Mouse (Mus musculus) kidney, postnatal 25 days (tissue): ENCODE measurements around the gene Nusap1.
"Not testable (repeated sequence)": the region's sequence is repeated elsewhere in the genome, so short reads cannot be mapped to it uniquely, and the experiment has no call there.

ENCODE experiments used
- DNase-seq, 2 experiments: peaks; one replicate each; pipeline ENCODE4 v3.0.0; 2021; ENCODE audit warnings: mixed read lengths in 2 of 2

Nusap1 gene

DNA sequence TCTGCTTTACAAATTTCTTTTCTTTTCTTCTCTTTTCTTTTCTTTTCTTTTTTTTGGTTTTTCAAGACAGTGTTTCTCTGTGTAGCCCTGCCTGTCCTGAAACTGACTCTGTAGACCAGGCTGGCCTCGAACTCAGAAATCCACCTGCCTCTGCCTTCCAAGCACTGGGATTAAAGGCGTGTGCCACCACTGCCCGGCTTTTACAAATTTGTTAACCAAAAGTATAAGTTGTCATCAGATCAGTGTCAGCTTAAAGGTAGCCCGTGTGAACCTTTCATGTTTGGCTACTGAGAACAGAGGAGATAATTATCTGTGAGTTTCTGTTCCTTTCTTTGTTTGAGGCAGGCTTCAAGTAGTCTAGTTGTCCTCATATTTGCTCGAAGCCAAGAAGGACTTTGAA, 26.2 kb downstream of the Nusap1 start:
- no peak for DNase-seq

DNA sequence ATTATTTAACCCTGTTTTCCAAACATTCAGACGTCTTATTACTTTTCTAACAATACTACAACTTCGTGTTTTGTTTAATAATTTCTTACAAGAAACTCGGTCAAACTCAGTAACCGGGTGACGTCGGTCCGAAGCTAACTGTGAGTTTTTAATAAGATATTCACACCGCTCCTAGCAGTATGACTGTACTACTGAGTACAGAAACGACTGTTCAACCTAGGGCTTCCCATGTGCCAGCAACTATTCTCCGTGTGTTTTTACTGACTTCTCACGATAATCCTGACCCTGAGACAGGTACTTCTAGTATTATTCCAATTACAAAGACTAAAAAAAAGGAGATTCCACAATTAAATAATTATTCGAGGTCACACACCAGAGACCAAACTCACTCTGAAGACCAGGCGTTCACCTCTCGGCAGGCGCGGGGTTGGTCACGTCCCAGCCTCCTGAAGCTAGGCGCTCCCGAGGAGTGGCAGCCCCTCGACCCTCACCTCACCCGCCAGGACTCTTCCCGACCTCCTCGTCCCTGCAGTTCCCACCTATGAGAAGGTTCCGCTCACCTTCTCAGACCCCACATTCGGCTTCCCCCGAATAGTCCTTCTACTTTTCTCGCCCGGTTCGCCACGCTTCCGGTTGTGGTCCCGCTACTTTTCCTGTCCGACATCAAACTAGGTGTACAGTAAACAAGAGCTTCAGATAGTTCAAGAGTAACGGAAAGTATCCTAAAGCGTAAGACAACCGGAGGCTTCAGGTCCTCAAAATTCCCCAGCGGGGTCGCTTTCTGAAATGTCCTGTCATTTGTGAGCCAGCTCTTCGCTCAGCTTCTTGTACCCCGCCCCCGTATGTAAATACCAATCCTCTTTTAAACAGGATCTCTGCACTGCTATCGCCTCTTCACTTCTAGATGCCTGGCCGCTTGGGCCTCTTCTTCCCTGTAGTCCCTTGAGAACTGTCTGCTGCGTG, 44.4 kb downstream of the Nusap1 start, which contains the start of gene Ndufaf1:
Ndufaf1 (minus strand) TSS at position 608 of the 963 bp plus-strand sequence.
- DNase-seq: peak; percentile 82 to 87

DNA sequence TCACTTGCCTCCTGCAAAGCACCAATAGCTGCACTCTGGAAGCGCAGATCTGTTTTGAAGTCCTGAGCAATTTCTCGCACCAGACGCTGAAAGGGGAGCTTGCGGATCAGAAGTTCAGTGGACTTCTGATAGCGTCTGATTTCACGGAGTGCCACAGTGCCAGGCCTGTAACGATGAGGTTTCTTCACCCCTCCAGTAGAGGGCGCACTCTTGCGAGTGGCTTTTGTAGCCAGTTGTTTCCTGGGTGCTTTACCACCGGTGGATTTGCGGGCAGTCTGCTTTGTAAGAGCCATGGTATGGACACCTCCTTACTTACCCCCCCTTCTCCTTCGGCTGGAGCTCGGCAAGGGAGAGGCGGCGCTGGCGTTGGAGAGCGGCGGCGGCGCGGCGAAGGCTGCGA, 47.6 kb downstream of the Nusap1 start:
- not testable (repeated sequence) for DNase-seq

DNA sequence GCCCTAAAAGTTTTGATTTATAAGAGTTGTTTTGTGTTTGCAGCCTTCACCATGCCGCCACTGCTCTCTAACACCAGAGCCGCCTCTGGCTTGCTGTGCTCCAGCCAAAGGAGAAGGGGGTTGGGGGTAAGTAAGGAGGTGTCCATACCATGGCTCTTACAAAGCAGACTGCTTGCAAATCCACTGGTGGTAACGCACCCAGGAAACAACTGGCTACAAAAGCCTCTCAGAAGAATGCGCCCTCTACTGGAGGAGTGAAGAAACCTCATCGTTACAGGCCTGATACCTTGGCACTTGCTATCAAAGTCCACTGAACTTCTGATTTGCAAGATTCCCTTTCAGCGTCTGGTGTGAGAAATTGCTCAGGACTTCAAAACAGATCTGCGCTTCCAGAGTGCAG, 50.9 kb downstream of the Nusap1 start:
- DNase-seq: peak; percentile 17 to 32

DNA sequence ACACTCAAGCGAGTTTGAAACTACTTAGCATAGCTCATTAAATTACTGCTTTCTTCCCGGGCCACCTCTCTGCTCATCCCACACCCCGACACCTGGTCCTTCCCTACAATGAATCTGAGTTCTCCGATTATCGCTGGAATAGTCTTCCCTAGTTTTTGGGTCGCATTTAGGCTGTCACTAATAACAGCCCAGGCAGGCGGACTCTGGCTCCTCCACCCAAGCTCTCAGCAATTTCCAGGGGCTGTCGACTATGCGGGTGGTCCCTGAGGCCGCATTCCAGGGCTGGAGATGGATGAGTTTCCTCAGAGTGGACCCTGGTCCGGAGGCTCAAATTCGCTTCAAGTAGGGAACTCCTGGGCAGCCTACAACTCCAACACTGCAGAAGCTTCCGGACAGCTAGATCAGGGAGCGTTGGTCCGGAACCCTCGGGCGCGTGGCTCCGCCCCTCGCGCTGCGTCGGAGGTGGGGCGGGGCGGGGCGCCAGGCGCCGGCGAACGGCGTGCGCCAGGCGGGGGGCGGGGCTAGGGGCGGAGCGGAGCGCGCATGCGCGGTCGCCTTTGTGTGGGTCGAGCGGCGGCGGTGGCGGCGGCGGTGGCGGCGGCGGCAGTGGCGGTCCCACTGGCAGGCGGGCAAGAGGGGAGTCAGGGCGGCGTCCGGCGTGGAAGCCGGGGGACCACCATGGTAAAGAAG, 56.6 kb downstream of the Nusap1 start, which contains the start of gene Rtf1:
Rtf1 (plus strand) TSS at position 544 of the 690 bp plus-strand sequence.
- peak; percentile 96 to 97 for DNase-seq

DNA sequence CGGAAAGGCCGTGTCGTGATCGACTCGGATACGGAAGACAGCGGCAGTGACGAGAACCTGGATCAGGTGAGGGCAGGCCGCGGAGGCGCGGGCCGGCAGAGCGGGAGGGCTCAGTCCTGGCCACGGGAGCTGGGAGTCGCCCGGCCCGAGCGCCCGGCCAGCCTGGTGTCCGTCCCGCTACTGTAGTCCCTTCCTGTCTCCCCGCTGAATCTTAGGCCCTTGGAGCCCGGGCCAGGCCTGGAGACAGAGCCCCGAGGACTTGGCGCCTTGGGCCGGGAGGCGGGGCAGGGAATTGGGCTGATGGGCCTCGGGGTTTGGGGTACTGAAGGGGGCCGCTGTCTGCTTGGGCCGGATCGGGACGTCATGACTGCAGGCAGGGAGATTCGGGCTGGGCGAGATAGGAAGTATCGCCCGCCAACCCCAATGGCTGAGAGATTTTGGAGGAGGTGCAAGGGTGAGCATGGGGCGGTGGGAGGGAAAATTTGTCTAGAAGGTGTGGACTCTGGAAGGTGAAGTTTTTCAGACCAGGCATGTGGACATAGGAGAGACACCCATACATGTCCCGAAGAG, 57.2 kb downstream of the Nusap1 start:
- DNase-seq: peak in 1 of 2 experiments; percentile 32

DNA sequence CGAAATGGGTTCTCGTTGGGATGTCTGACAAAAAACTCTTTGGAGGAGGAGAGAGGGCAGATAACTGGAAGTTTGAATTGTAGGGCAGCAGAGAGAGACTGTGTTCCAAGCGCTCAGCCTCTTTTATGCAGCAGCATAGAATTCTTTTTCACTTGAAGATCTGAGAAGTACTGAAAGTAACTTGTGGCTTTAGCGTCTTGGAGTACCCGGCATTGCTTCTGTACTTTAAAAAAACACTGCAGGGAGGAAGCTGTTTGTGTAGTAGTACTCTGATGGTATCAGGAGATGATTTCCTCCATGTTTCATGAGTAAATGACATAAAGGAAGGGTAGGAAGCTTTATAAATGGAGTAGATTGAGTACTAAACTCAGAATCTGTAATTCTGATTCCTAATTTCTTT, 57.7 kb downstream of the Nusap1 start:
- no peak for DNase-seq

DNA sequence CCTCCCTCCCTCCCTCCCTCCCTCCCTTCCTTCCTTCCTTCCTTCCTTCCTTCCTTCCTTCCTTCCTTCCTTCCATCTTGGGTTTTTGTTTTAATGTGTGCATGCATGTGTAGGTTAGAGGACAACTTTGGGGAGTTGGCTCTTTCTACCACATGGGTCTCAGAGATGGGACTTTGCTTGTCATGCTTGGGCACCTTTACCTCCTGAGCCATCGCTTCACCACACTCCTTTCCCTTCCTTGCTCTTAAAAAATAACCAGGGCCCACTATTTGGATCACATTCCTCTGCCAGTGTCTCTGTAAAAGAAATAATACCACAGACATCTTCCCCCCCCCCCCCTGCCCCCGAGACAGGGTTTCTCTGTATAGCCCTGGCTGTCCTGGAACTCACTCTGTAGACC, 65.6 kb downstream of the Nusap1 start:
- peak; percentile 15 to 60 for DNase-seq

DNA sequence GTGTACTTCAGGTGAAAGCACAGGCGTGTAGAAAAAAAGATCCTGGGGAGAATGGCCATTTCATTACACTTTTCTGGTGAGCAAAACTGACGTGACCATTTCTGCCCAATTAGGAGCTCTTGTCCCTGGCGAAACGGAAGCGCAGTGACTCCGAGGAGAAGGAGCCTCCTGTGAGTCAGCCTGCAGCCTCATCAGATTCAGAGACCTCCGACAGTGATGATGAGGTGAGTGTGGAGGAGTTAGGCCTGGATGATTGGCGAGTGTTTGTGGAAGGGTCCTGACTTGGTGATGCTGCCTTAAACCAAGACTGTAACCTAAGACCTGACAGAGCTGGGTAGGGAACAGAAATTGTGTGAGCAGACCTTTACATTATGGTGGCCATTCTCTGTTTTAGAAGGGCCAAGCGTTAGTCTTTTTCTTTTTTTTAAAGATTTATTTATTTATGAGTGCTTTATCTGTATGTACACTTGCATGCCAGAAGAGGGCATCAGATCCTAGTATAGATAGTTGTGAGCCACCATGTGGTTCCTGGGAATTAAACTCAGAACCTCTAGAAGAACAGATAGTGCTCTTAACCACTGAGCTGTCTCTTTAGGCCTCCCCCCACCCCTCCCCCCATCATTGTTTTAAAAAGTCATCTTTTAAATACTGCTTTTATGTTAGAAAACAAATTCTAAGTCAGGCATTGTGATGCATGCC, 74.1 kb downstream of the Nusap1 start:
- no peak for DNase-seq

DNA sequence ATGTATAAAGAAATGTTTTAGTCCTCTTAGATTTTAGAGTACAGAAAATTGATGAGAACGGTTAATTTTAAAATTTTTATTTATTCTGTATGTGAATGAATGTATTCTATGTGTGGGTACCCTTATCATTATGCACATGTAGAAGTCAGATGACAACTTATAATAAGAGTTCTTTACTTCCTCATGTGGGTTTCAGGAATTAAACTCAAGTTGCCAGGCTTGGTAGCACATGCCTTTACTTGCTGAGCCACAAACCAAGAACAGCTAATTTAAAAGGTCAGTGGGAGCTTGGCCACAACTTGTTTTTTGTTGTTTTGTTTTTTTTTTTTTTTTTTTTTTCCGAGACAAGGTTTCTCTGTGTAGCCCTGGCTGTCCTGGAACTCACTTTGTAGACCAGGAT, 76.7 kb downstream of the Nusap1 start:
- no peak for DNase-seq

DNA sequence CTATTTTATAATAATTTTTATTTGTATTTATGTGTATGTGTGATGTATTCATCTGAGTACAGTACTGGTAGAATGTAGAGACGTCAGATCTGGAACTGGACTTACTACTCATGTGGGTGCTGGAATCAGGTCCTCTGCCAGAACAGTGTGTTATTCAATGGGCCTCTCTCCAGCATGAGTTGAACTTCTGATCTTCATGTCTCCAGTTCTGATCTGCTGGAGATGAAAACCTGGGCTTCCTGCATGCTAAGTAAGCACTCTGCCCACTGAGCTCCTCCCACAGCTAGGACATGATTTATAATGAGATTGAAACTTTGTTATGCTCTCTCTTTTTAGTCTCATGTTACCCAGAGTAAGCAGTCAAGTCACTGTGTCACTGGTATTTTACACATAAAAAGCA, 78.0 kb downstream of the Nusap1 start:
- peak in 1 of 2 experiments; percentile 9 for DNase-seq

DNA sequence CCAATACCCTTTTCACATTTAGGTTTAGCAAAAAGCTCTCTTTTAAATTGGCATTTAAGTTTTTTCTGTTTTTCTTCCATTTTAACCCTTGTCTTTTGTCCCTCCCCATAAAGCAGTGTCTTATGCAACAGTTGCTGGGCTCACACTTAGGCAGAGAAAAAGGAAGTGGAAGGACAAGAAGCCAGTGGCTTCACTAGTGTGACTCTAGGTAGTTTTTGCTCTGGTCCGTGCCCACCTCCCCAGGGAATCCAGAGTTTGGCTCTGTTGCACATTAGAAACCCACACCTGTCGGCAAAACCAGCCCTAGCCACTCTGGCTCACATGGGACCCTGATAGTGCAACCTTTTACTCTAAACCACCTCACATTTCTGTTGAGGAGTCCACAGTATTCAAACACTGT, 80.4 kb downstream of the Nusap1 start:
- no peak for DNase-seq

DNA sequence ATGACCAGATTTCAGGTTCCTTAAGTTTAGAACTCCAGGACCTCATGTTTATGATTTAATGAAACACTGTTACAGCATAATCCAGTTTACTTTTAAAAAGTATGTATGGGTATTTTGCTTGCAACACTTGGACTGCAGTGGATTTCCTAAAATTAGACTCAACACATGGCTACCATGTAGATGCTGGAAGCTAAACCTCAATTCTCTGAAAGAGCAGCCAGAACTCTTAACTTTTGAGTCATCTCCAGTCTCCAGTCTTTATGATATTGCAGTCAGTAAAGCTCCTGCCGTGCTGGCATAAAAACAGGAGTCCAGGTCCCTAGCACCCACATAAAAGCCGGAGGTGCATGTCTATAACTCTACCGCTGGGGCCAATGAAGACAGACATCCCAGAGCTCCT, 81.9 kb downstream of the Nusap1 start:
- DNase-seq: no peak
